Mouse (Mus musculus) olfactory bulb, adult 2 months (tissue): Measurements from ENCODE around the gene Map3k12.

Experiments
- CTCF ChIP-seq: fragments of 200-500 bp; IDR thresholded peaks from 2 replicates; pipeline ENCODE4 v1.5.1; 2012; ENCODE audit warnings: low read depth, mild to moderate bottlenecking, low read length, moderate library complexity; ENCODE audit not compliant: insufficient read depth
- POLR2A ChIP-seq: fragments of 200-500 bp; IDR thresholded peaks from 2 replicates; pipeline ENCODE4 v1.6.1; 2012; ENCODE audit warnings: mild to moderate bottlenecking, low read depth, low read length, moderate library complexity; ENCODE audit not compliant: insufficient read depth

DNA sequence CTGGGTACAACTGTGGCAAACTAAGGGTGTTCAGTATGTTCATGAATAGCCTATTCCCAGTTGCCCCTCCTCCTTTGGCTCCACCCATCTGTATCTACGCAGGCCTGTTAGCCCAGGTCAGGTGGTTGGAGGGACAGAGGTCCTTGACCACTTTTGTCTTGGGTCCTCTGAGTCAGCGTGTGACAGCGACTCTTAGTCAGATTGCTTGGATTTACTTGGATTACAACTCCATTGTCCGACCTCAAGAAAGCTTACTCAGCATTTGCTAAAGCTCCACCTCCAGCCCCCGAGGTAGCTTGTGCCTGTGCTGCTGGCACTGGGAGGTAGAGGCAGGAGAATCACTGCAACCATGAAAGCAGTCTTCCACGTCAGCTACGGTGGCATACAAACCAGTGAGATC is 65.9 kb downstream of the Map3k12 start:
- TF ChIP-seq CTCF (no peak), POLR2A (no peak)
